Mouse (Mus musculus) liver, embryonic 14.5 days (tissue): ENCODE data around the gene Lpin1.

ENCODE experiments used
- CTCF ChIP-seq: IDR thresholded peaks from 2 replicates; pipeline ENCODE4 v1.5.1; 2016; ENCODE audit warnings: antibody characterized with exemption, low read depth, control low read depth
- EP300 ChIP-seq: IDR thresholded peaks from 2 replicates; pipeline ENCODE4 v1.6.1; 2016; ENCODE audit warnings: antibody characterized with exemption, low read depth

DNA sequence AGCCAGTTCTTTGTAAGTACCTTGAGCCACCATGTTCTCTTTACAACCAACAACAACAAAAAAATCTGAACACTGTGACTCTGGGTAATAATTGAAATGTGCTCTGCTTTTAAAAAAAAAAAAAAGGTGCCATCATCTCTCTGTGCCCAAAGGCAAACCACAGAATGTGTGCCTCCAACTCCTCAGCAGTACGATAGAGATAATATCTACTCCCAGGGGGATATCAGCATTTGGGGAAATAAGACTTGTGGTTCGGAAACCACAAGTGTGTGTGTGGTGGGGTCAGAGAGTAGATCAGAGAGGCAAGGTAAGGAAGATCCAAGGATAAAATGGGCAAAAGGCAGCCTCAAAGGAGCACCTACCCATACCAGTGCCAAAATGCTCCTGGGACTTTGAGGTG is 20.7 kb upstream of the Lpin1 start:
- TF ChIP-seq CTCF (no peak), EP300 (no peak)
